Mouse (Mus musculus): ENCODE measurements around the gene Lingo4.

DNA sequence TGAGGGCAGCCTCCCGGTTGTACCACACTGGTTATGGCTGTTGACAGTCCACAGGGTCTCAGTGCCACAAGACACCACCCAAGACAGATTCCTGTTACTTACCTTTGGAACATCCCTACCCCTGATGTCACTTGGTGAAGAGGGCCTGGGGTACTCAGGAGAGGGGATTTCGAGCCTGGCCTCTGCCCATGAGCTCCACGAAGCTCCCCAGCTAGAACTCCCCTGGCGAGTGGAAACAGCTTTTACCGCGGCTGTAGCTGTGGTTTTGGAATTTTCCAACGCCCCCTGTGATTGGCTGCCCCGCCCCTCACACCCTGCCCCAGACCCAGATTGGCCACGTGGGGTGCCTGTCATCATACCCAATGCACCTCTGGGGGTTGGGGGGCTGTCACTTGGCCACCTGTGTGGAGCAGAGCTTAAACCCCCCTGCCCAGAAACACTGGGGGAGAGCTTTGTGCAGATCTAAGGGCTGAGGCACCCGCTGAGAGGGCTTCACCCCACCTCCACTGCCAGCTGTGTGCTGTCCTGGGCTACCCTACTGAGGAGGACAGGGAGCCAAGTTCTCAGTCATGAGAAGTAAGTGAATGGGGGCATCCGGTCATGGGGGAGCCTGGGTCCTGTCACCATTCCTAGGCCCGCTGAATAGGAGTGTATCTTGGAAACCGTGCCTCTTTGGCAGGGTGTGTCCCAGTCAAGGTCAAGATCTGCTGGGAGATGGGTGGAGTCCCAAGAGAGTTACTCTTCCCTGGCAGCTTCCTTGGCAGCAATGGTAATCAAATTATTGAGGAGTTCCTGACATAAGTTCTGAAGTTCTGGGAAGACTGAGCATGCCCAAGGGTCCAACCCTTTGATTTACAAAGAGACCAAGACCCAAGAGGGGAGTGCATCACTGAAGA lies 21.0 kb upstream of the Lingo4 start:
- TF ChIP-seq FLI1 (IDR thresholded peaks at IDR 0.05; ENCODE audit: low read length) (no peak), GATA1 (IDR thresholded peaks at IDR 0.05; ENCODE audit: borderline replicate concordance, low read length) (no peak)

Data from megakaryocyte, embryonic 14.5 days (primary cell).